Mouse (Mus musculus): ENCODE measurements at regions not wholly inside any gene's neighbourhood (a gene's known extent, or its start where the extent isn't known, plus 50 kb on each side); places are given as distances from the start of the nearest gene placed in this dataset.

DNA sequence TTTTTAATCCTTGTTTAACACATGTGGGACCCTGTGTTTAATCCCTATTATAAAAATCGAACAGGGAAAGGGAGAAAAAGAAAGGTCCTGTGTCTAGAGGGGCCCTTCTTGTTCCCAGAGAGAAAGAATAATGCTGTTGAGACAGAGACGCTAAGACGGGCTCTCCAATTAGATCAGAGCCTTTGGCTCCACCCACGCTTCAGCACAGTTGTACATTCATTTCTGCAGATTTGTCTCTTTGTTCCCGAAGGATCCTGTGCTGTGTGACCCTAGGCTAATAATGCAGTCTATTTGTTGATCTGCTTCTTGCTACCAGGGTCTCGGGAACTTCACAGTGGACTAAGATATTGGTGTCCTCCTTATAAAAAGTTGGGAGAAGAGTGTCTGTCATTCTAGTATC, 92.0 kb downstream of the Cdc5l start:
- 77% methylated on average over 6 of the region's 6 CpGs for WGBS
- H3K4me1 ChIP-seq (ENCODE audit: control insufficient read depth, insufficient read depth, low read length) = no peaks in the 10 kb centered on the region

DNA sequence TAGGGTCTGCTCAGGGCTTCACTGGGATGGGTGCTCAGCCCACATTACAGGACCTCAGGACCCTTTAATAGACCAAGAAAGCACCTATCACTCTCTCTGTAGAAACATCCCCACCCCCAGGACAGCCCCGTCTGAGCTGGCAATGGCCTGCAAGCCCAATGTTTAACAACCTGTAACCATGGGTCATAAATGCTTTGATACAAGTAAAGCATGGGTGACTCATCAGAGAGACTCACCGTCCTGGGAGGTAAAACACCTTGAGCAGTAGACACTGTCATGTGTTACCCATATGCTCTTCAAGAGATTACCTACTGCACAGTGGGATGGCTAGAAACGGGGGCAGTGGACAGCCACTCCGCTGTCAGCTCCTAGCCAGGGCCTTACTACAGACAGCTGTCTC, 92.7 kb downstream of the Cdc5l start:
- 77% methylated on average over 4 of the region's 4 CpGs for WGBS
- TF ChIP-seq POLR2A (IDR thresholded peaks at IDR 0.05; ENCODE audit: borderline replicate concordance, control insufficient read depth, low read depth, low read length) = no peak
- no peak for TF ChIP-seq CTCF (IDR thresholded peaks at IDR 0.05; ENCODE audit: control insufficient read depth, insufficient read depth, low read length)
- Histone ChIP-seq H3K4me3 (replicated peaks; ENCODE audit: control insufficient read depth, low read depth, low read length) (no peak overlapping the region), H3K4me1 (ENCODE audit: control insufficient read depth, insufficient read depth, low read length) (no peaks in the 10 kb centered on the region), H3K27ac (ENCODE audit: control insufficient read depth, insufficient read depth, low read depth, low read length, poor library complexity) (no peak overlapping the region)

More for the DNA sequence above, 92.0 kb downstream of the Cdc5l start:
- no peak overlapping the region for H3K4me3 ChIP-seq (replicated peaks; ENCODE audit: control insufficient read depth, low read depth, low read length)
- H3K27ac ChIP-seq (ENCODE audit: control insufficient read depth, insufficient read depth, low read depth, low read length, poor library complexity) = no peak overlapping the region
- no peak for TF ChIP-seq POLR2A (IDR thresholded peaks at IDR 0.05; ENCODE audit: borderline replicate concordance, control insufficient read depth, low read depth, low read length)
- no peak for TF ChIP-seq CTCF (IDR thresholded peaks at IDR 0.05; ENCODE audit: control insufficient read depth, insufficient read depth, low read length)

DNA sequence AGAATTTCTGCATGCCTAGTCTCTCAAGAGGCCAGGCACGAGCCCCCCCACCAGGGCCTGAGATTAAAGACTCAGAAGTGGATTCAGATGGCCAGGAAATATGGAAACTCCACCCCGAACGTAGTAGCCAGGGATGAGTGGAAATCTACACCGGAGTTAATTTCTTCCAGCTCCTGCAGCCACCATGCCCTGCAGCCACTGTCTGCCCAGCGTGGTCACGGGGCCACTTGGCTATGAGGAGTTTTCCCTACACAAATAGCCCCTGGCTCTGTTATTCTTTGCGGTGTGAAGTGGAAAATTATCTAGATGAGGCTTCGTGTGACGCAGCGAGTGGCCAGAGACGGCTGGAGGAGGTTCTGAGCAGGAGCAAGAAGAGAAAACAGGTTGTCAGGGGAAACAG, 94.3 kb downstream of the Cdc5l start:
- H3K4me1 ChIP-seq (ENCODE audit: control insufficient read depth, insufficient read depth, low read length) = no peaks in the 10 kb centered on the region
- WGBS = 84% methylated on average over 11 of the region's 11 CpGs
- H3K27ac ChIP-seq (ENCODE audit: control insufficient read depth, insufficient read depth, low read depth, low read length, poor library complexity) = no peak overlapping the region
- TF ChIP-seq CTCF (IDR thresholded peaks at IDR 0.05; ENCODE audit: control insufficient read depth, insufficient read depth, low read length) = no peak
- TF ChIP-seq POLR2A (IDR thresholded peaks at IDR 0.05; ENCODE audit: borderline replicate concordance, control insufficient read depth, low read depth, low read length) = no peak
- no peak overlapping the region for H3K4me3 ChIP-seq (replicated peaks; ENCODE audit: control insufficient read depth, low read depth, low read length)

DNA sequence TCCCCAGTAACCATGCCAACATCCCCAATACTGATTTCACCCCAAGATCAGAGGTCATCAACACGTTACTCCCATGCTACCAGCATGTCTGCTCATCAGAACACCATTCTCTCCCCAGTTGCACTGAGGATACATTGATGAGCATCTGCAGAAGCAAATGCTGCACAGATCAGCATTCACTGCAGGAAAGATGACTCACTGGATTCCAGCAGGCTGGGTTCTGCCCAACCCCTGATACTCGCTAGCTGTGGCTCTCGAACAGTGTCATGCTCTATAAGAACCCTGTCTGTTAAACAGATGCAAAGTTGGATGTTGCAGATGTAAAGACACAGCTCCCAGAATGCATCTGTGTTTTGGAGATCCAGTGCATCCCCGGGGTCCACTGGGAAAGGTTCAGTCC, 95.5 kb downstream of the Cdc5l start:
- Histone ChIP-seq H3K4me3 (replicated peaks; ENCODE audit: control insufficient read depth, low read depth, low read length) (no peak overlapping the region), H3K27ac (ENCODE audit: control insufficient read depth, insufficient read depth, low read depth, low read length, poor library complexity) (no peak overlapping the region), H3K4me1 (ENCODE audit: control insufficient read depth, insufficient read depth, low read length) (no peaks in the 10 kb centered on the region)
- WGBS = 81% methylated on average over 4 of the region's 4 CpGs
- no peak for TF ChIP-seq POLR2A (IDR thresholded peaks at IDR 0.05; ENCODE audit: borderline replicate concordance, control insufficient read depth, low read depth, low read length)
- TF ChIP-seq CTCF (IDR thresholded peaks at IDR 0.05; ENCODE audit: control insufficient read depth, insufficient read depth, low read length) = no peak

DNA sequence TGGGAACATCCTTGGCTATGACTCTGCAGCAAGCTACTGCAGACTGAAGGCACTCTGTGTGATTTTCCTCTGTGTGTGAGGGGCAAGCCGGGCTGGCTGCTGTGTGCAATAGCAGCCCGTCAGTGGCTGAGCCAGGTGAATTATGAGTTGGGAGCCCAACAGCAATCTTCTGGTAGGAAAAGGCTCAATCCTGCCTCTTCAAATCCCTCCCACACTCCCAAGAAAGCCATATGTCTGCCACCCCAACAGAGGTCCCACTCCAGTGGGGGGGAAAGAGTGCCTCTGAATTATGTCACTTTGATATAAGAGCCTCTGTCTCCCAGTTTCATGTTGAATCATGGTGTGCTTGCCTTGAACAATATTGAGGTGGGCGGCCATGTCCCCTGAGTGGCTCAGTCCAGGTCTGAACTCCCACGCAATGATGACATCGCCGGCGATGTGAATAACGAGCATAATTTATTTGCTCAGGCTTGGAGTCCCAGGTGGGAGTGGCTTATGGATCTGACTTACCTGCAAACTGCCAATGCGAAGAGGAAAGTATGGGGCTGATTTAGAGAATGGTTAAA, 97.9 kb downstream of the Cdc5l start:
- no peak for TF ChIP-seq CTCF (IDR thresholded peaks at IDR 0.05; ENCODE audit: control insufficient read depth, insufficient read depth, low read length)
- TF ChIP-seq POLR2A (IDR thresholded peaks at IDR 0.05; ENCODE audit: borderline replicate concordance, control insufficient read depth, low read depth, low read length) = no peak
- no peak overlapping the region for H3K27ac ChIP-seq (ENCODE audit: control insufficient read depth, insufficient read depth, low read depth, low read length, poor library complexity)
- 84% methylated on average over 9 of the region's 9 CpGs for WGBS
- no peaks in the 10 kb centered on the region for H3K4me1 ChIP-seq (ENCODE audit: control insufficient read depth, insufficient read depth, low read length)
- H3K4me3 ChIP-seq (replicated peaks; ENCODE audit: control insufficient read depth, low read depth, low read length) = no peak overlapping the region

DNA sequence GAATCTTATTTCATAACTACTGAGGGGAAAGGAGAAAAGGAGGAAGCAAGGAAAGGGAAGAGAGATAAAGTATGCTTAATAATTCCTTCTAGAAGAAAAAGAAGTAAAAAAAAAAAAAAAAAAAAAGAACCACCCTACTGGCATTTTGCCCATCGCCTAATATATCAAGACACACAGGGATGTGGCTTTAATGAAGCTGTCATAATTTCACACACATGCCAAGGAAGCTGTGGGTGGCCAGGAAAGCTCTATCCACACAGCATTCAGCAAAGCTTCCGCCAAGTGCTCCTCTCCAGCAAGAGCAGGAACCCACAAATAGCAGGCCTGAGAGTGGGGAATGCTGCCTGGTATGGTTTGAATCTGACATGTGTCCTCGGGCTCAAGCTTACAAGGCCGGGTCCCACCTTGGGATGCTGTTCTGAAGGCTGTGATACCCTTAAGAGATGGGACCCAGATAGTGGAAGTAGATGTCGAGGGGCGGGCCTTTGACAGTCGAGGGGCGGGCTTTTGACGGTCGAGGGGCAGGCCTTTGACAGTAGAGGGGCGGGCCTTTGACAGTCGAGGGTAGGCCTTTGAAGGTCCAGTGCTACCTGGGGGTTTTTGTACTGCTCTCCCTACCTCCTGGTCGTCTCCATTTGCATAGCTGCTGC, 98.7 kb downstream of the Cdc5l start:
- TF ChIP-seq POLR2A (IDR thresholded peaks at IDR 0.05; ENCODE audit: borderline replicate concordance, control insufficient read depth, low read depth, low read length) = no peak
- TF ChIP-seq CTCF (IDR thresholded peaks at IDR 0.05; ENCODE audit: control insufficient read depth, insufficient read depth, low read length) = no peak
- no peak overlapping the region for H3K27ac ChIP-seq (ENCODE audit: control insufficient read depth, insufficient read depth, low read depth, low read length, poor library complexity)
- H3K4me3 ChIP-seq (replicated peaks; ENCODE audit: control insufficient read depth, low read depth, low read length) = no peak overlapping the region
- H3K4me1 ChIP-seq (ENCODE audit: control insufficient read depth, insufficient read depth, low read length) = no peaks in the 10 kb centered on the region
- 40% methylated on average over 13 of the region's 13 CpGs for WGBS

DNA sequence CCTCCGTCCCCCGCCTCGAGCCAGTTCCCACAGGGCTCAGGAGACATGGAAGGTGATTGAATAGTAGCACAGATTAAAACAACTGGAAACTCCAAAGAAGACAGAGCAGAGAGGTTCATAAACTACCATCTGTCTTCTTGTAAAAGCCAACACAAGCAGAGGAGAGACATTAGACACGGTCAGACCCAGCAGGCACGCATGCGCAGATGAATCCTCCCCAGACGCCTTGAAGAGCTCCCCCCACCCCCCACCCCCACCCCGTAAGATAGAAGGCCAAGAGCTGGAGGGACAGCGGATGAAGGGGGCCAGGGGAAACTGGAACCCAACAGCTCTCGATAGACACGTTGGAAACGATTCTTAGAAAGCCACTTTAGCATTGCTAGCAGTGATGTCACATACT, 101.2 kb downstream of the Cdc5l start:
- Histone ChIP-seq H3K27ac (ENCODE audit: control insufficient read depth, insufficient read depth, low read depth, low read length, poor library complexity) (no peak overlapping the region), H3K4me3 (replicated peaks; ENCODE audit: control insufficient read depth, low read depth, low read length) (no peak overlapping the region), H3K4me1 (ENCODE audit: control insufficient read depth, insufficient read depth, low read length) (no peaks in the 10 kb centered on the region)
- TF ChIP-seq CTCF (IDR thresholded peaks at IDR 0.05; ENCODE audit: control insufficient read depth, insufficient read depth, low read length) (no peak), POLR2A (IDR thresholded peaks at IDR 0.05; ENCODE audit: borderline replicate concordance, control insufficient read depth, low read depth, low read length) (no peak)
- 80% methylated on average over 12 of the region's 12 CpGs for WGBS

DNA sequence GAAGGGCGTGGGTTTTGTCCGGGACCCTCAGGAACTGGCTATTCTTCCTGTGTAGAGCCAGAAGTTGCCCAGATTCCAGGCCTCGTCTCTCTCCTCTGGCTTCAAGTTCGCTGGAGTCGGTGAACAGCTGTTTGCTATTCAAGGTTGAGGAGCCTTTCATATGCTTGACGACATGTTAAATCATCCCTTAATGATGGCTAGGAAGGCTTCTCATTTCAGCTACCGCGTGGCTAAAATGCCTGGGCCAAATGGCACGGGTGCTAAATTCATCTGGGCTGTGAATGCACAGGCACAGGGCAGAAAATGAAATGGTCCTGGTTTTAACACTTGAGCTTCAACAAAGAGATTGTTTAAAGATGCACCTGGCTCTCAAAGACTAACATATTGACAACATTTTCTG, 104.3 kb downstream of the Cdc5l start:
- 88% methylated on average over 9 of the region's 9 CpGs for WGBS
- TF ChIP-seq POLR2A (IDR thresholded peaks at IDR 0.05; ENCODE audit: borderline replicate concordance, control insufficient read depth, low read depth, low read length) (no peak), CTCF (IDR thresholded peaks at IDR 0.05; ENCODE audit: control insufficient read depth, insufficient read depth, low read length) (no peak)
- no peak overlapping the region for H3K4me3 ChIP-seq (replicated peaks; ENCODE audit: control insufficient read depth, low read depth, low read length)
- no peak overlapping the region for H3K27ac ChIP-seq (ENCODE audit: control insufficient read depth, insufficient read depth, low read depth, low read length, poor library complexity)
- H3K4me1 ChIP-seq (ENCODE audit: control insufficient read depth, insufficient read depth, low read length) = no peaks in the 10 kb centered on the region

All from bone marrow, adult 2 months (tissue).